Mouse (Mus musculus): Measurements from ENCODE around the gene Napepld. TPM values are rescaled to one million over a fixed set of nuclear protein-coding genes. Genes with fewer than 3 reads are reported as not detected.

The Napepld gene
- total and polyA plus RNA-seq, 3 experiments: 1.6 to 1.8 (median 1.7) TPM

- Histone ChIP-seq H3K27ac (ENCODE audit: insufficient read depth, low read depth) (no peak overlapping the region), H3K36me3 (replicated peaks in 1 of 2; ENCODE audit: control insufficient read depth in 1 of 2, insufficient read depth in 1 of 2, low read length in 1 of 2) (peaks cover 0 to 6% of the 10 kb centered on the region in 2 experiments), H3K4me2 (ENCODE audit: insufficient read depth, low read depth, poor library complexity, severe bottlenecking) (no peak overlapping the region), H3K4me1 (ENCODE audit: control insufficient read depth in 1 of 2, insufficient read depth in 2 of 2) (peaks cover 10 to 19% of the 10 kb centered on the region in 2 experiments), H3K4me3 (replicated peaks in 1 of 3; ENCODE audit: low read depth in 2 of 3, low read length in 2 of 3, poor library complexity in 1 of 3) (no peak overlapping the region), H3K9me3 (replicated peaks; ENCODE audit: low read length) (no peaks in the 10 kb centered on the region), H3K27me3 (replicated peaks) (no peaks in the 10 kb centered on the region), H3K9ac (ENCODE audit: insufficient read depth, low read depth) (no peak overlapping the region), H3K79me2 (replicated peaks; ENCODE audit: control insufficient read depth, extremely low read depth, insufficient read depth, poor library complexity, severe bottlenecking) (peaks cover 8% of the 10 kb centered on the region)
- DNase-seq (ENCODE audit: extremely low read depth): no peak
- in situ Hi-C loops (cut with MboI; ENCODE audit: low pct_ligation_motif_present, low pct_unique_long_range_greater_than_20kb, low sequenced_read_pairs): no loop called here
- TF ChIP-seq MEF2A (IDR thresholded peaks at IDR 0.05; ENCODE audit: borderline replicate concordance, low read depth, low read length) (no peak), CTCF (conservative IDR thresholded peaks at IDR 0.05 in 1 of 2, IDR thresholded peaks at IDR 0.05 in 1 of 2; ENCODE audit: low read depth in 2 of 2, low read length in 2 of 2) (no peak), ZC3H11A (IDR thresholded peaks at IDR 0.05; ENCODE audit: low read depth, low read length) (no peak), ZMIZ1 (IDR thresholded peaks at IDR 0.05; ENCODE audit: low read depth, low read length) (no peak), GABPA (IDR thresholded peaks at IDR 0.05; ENCODE audit: insufficient replicate concordance, low read depth, low read length) (no peak), MAX (IDR thresholded peaks at IDR 0.05; ENCODE audit: low read length) (no peak), KAT2A (IDR thresholded peaks at IDR 0.05; ENCODE audit: insufficient replicate concordance, low read length) (no peak)
- dilution Hi-C loops (cut with MboI; ENCODE audit: extremely low pct_ligation_motif_present, extremely low pct_unique_long_range_greater_than_20kb, low sequenced_read_pairs): no loop called here
These were observed 31.7 kb upstream of the Napepld start for GRCm38 (mm10) chr5:21732930-21733329.

- Histone ChIP-seq H3K4me3 (replicated peaks in 1 of 3; ENCODE audit: low read depth in 2 of 3, low read length in 2 of 3, poor library complexity in 1 of 3) (no peak overlapping the region), H3K9me3 (replicated peaks; ENCODE audit: low read length) (no peaks in the 10 kb centered on the region), H3K79me2 (replicated peaks; ENCODE audit: control insufficient read depth, extremely low read depth, insufficient read depth, poor library complexity, severe bottlenecking) (peaks cover 2% of the 10 kb centered on the region; the same call in 1 of the 2 replicates), H3K27me3 (replicated peaks) (no peaks in the 10 kb centered on the region), H3K36me3 (replicated peaks in 1 of 2; ENCODE audit: control insufficient read depth in 1 of 2, insufficient read depth in 1 of 2, low read length in 1 of 2) (peaks cover 0 to 6% of the 10 kb centered on the region in 2 experiments), H3K9ac (ENCODE audit: insufficient read depth, low read depth) (no peak overlapping the region), H3K4me2 (ENCODE audit: insufficient read depth, low read depth, poor library complexity, severe bottlenecking) (no peak overlapping the region), H3K4me1 (ENCODE audit: control insufficient read depth in 1 of 2, insufficient read depth in 2 of 2) (peaks cover 10 to 15% of the 10 kb centered on the region in 2 experiments), H3K27ac (ENCODE audit: insufficient read depth, low read depth) (no peak overlapping the region)
- DNase-seq (ENCODE audit: extremely low read depth): no peak
- dilution Hi-C loops (cut with MboI; ENCODE audit: extremely low pct_ligation_motif_present, extremely low pct_unique_long_range_greater_than_20kb, low sequenced_read_pairs): no loop called here
- in situ Hi-C loops (cut with MboI; ENCODE audit: low pct_ligation_motif_present, low pct_unique_long_range_greater_than_20kb, low sequenced_read_pairs): no loop called here
- no peak for TF ChIP-seq POLR2AphosphoS2 (IDR thresholded peaks at IDR 0.05; ENCODE audit: low read depth, low read length)
- no peak for TF ChIP-seq USF1 (IDR thresholded peaks at IDR 0.05; ENCODE audit: low read depth, low read length)
- TF ChIP-seq SMC3 (IDR thresholded peaks at IDR 0.05; ENCODE audit: low read depth, low read length): no peak
- TF ChIP-seq MAZ (IDR thresholded peaks at IDR 0.05; ENCODE audit: low read depth, low read length): no peak
- no peak for TF ChIP-seq TCF12 (IDR thresholded peaks at IDR 0.05; ENCODE audit: low read depth, low read length)
- no peak for TF ChIP-seq TBP (conservative IDR thresholded peaks at IDR 0.05; ENCODE audit: low read depth, low read length)
- TF ChIP-seq POLR2A (IDR thresholded peaks at IDR 0.05; ENCODE audit: low read depth, low read length): no peak
- no peak for TF ChIP-seq ZMIZ1 (IDR thresholded peaks at IDR 0.05; ENCODE audit: low read depth, low read length)
- TF ChIP-seq KAT2A (IDR thresholded peaks at IDR 0.05; ENCODE audit: insufficient replicate concordance, low read length): no peak
- no peak for TF ChIP-seq CHD1 (IDR thresholded peaks at IDR 0.05; ENCODE audit: low read depth, low read length)
- TF ChIP-seq UBTF (IDR thresholded peaks at IDR 0.05; ENCODE audit: low read depth, low read length): no peak
- no peak for TF ChIP-seq ZKSCAN1 (IDR thresholded peaks at IDR 0.05; ENCODE audit: borderline replicate concordance, low read depth, low read length)
- no peak for TF ChIP-seq GABPA (IDR thresholded peaks at IDR 0.05; ENCODE audit: insufficient replicate concordance, low read depth, low read length)
- TF ChIP-seq EP300 (IDR thresholded peaks at IDR 0.05; ENCODE audit: low read length): no peak
- TF ChIP-seq E2F4 (IDR thresholded peaks at IDR 0.05; ENCODE audit: insufficient replicate concordance, low read depth, low read length): no peak
- no peak for TF ChIP-seq ZC3H11A (IDR thresholded peaks at IDR 0.05; ENCODE audit: low read depth, low read length)
- no peak for TF ChIP-seq MEF2A (IDR thresholded peaks at IDR 0.05; ENCODE audit: borderline replicate concordance, low read depth, low read length)
These were observed 31.1 kb upstream of the Napepld start for GRCm38 (mm10) chr5:21732177-21732911.
